Mouse (Mus musculus): Measurements from ENCODE around the gene Ankdd1b.

Ankdd1b gene

GRCm38 (mm10) chr13:96452621-96453020, 18.4 kb downstream of the Ankdd1b start:
- no peak for DNase-seq

DNA sequence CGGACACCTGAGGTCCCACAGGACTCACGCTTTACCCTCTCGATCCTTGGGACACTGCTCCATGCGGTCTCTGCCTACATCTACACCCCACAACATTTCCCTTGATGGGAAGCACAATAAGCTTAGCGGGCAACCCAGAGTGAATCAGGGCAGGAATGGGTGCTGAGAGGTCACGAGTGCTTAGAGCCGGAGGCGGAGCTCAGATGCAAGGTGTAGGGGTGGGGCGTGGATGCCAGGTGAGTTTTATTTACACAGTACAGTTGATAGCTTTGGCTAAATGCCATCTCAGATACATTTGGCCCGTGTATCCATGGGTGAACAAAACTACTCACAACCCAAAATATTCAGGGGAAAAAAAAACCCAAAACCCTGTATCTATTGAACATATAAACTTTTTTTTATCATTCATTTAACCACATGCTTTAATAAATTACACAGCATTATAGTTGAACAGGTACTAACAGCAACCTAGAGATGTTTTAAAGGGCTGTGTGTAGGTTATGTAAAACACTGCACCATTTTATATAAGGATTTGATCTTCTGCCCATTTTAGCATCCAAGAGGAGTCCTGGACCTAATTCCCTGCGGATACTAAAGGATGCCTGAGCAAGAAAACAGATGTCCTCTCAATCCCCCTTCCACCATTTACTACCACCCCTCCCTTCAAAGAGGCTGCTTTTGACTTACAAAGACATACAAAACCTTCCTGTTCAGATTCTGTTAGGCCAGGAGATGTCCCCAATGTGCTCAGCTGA, 19.4 kb downstream of the Ankdd1b start:
- DNase-seq, result no peak

DNA sequence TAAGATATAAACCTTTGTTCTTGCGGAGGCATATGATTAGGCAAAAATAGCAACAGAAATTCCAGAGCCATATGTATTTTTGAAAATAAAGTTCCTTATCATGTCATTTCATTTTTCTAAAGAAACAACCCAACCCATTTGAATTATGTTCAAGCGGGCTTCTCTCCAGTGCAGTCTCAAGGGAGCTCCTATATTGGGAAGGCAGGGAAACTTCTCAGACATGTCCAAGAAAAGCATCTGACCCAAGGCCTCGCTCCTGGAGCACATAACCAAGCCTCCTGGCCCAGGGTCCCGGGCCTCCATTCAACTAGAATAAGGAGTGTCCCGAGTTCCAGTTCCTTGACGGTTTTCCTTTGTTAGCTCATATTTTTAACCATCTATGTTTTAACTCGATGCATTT, 20.1 kb downstream of the Ankdd1b start:
- DNase-seq, result no peak

GRCm38 (mm10) chr13:96450205-96450856, 20.7 kb downstream of the Ankdd1b start:
- no peak for DNase-seq

DNA sequence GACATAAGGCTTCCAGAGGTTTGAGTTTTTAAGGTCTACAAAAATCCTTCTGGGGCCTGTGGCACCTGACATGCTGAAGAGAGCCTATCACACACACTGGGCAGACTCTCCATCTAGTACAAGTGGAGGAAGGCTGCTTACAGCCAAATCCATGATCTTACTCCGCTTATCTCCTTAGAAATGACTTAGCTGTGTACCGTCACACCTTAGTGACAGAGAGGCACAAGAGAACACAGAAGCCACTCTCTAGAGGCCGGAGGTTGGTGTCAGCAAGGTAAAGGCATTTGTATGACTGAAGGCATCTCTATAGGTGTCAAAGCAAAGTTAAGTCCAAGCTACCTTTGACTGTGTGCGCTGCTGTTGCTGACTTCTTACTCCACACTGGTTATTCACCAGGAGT, 30.6 kb downstream of the Ankdd1b start:
- DNase-seq, result no peak

- DNase-seq, result no peak
Measured at GRCm38 (mm10) chr13:96436921-96437320, 34.1 kb downstream of the Ankdd1b start.

DNA sequence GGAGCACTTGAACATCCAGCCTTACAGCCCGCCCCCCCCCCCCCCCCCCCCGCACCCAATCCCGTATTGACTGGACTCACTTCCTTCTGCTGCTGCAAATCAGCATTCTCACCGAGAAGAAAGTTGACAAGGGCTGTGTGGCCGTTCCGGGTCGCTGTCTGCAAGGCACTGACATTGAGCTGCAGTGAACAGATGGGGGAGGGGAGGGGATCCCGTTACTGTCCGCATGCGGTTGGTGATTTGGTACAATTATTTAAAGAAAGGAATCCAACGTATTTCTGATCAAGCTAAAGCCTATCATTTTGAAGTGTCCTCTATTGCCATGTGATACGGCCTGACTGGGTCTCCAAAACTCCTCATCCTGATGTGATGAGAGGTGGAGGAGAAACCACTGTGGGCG, 35.2 kb downstream of the Ankdd1b start:
- peak in 1 of 2 experiments; percentile 8 for DNase-seq

- DNase-seq, result peak in 1 of 2 experiments; percentile 10
Measured at GRCm38 (mm10) chr13:96434899-96435331, 36.1 kb downstream of the Ankdd1b start.

GRCm38 (mm10) chr13:96433648-96434190, 37.3 kb downstream of the Ankdd1b start:
- DNase-seq, result peak in 1 of 2 experiments; percentile 26

- DNase-seq, result no peak
Measured at GRCm38 (mm10) chr13:96433041-96433440, 38.0 kb downstream of the Ankdd1b start.

DNA sequence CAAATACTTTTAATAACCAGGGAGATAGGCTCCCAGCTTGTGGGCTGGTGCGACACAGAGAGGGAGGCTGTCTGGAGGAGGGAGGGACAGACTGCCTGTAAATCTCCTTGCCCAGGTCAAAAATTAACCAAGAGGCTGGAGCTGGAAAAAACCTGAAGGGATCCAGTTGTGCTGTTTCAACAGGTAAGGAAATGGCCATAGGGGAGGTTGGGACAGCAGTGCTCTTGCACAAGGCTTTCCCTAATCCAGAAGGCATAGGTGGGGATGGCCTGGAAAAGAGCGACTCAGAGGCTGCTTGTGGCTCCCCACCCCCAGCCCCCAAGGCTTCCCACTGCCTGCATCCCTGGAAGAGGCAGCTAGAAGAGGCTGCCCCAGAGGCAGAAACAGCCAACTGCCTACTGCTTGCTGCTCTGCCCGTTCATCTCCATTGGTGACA, 38.6 kb downstream of the Ankdd1b start:
- no peak for DNase-seq

DNA sequence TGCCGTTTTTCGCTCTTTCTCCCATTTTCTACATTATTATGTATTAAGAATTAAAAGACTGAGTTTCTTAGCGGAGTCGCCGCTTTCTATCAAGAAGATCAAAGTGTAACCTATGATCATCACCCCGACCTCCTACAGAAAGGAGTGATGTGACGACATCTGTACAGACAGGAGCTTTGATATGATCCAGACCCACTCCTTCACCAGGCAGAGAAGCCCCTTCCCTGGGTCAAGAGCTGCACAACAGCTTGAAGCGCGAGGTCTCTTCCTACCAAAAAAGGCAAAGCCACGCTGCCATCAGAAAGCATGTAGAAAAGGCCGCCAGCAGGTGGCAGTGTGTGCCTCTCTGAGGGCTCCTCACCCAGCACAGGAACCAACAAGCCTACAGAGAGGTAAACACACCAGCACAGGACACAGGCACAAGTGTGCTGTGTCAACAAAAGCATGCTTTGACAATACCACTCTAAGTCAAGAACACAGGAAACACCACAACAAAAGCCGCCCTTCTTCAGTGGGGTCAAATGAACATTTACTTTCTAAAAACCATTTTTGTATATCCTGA, 39.3 kb downstream of the Ankdd1b start:
- DNase-seq, result peak; percentile 83 to 88

GRCm38 (mm10) chr13:96428531-96428930, 42.5 kb downstream of the Ankdd1b start:
- no peak for DNase-seq

- DNase-seq, result no peak
Measured at GRCm38 (mm10) chr13:96426044-96426443, 45.0 kb downstream of the Ankdd1b start.

GRCm38 (mm10) chr13:96424496-96425274, 46.3 kb downstream of the Ankdd1b start:
- DNase-seq, result no peak

DNA sequence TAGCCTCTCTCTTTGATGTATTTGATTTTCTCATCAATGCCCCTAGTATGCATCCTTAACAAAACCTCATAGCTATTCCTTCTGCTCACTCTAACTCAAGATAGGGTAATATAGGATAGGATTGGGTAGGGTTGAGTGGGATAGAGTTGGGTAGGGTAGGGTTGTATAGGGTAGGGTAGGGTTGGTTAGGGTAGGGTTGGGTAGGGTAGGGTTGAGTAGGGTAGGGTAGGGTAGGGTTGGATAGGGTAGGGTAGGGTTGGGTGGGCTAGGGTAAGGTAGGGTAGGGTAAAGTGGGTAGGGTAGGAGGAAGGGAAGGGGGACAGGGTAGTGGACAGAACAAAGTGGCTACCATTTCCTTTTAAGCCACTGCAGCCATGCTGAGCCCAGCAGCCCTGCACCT, 49.8 kb downstream of the Ankdd1b start:
- no peak for DNase-seq

DNA sequence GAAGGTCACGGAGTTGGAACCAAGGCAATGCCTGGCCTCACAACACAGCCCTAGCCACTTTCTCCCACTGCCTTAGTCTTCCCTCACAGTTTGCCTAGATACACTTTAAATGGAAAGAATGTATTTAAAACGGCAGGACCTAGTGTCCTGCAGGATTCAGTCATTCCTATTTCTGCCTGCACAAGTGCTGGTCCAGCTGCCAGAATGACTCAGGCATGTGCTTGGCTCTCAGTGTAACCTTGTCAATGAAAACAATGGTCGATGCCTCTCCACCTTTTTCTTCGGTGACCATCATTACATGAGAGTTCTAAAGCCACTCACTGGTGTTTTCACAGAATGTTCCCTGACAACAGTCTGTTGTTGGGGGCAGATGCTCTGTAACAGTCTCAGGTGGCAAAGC, 52.5 kb downstream of the Ankdd1b start:
- DNase-seq, result no peak

GRCm38 (mm10) chr13:96417261-96417813, 53.7 kb downstream of the Ankdd1b start:
- DNase-seq, result no peak

DNA sequence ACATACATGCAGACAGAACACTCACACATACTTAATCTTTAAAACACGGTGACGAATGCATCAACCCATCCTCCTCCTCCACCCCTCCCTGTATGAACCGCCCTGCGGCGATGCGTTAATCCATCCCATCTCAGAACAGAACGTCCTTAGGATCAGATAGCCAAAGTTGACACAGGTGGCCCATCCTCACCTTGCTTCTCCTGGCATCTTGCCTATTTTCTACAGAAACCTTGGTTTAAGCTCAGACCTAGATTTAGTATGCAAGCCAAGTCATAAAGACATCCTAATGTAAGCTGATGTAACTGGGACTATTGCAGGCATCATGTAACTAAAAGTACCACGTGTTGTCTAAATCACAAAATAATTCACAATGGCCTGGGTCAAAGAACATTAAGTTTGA, 54.6 kb downstream of the Ankdd1b start:
- no peak for DNase-seq

GRCm38 (mm10) chr13:96414384-96414783, 56.6 kb downstream of the Ankdd1b start:
- no peak for DNase-seq

- no peak for DNase-seq
Measured at GRCm38 (mm10) chr13:96408786-96409185, 62.2 kb downstream of the Ankdd1b start.

GRCm38 (mm10) chr13:96407040-96407439, 64.0 kb downstream of the Ankdd1b start:
- peak; percentile 7 to 36 for DNase-seq

GRCm38 (mm10) chr13:96405518-96405917, 65.5 kb downstream of the Ankdd1b start:
- no peak for DNase-seq
